Mouse (Mus musculus) kidney, postnatal 0 days (tissue): ENCODE measurements around the gene Kirrel2. TPM values are rescaled to one million over a fixed set of nuclear protein-coding genes. Genes with fewer than 3 reads are reported as not detected.

Experiments
- ATAC-seq: fragments of 200-750 bp; cut with Nextera tagmentation; replicated peaks from 2 replicates; pipeline ENCODE4 v1.8.0; 2017; ENCODE audit warnings: low read depth, moderate number of reproducible peaks, moderate TSS enrichment, moderate library complexity; ENCODE audit not compliant: low FRiP score
- DNase-seq: peaks from one replicate; pipeline ENCODE4 v3.0.0-alpha.2; 2016; ENCODE audit warnings: low spot score
- H3K27ac ChIP-seq: fragments of 300-500 bp; sonication (generic); 2 replicates; pipeline ENCODE4 v1.5.1; 2014; ENCODE audit warnings: mild to moderate bottlenecking
- H3K27me3 ChIP-seq: fragments of 300-500 bp; sonication (generic); 2 replicates; pipeline ENCODE4 v1.6.1; 2014; ENCODE audit warnings: low read length, mixed read lengths; ENCODE audit not compliant: insufficient read depth
- H3K36me3 ChIP-seq: fragments of 300-500 bp; sonication (generic); 2 replicates; pipeline ENCODE4 v1.6.1; 2014; ENCODE audit warnings: low read length, mixed read lengths; ENCODE audit not compliant: insufficient read depth
- H3K4me1 ChIP-seq: fragments of 300-500 bp; sonication (generic); replicated peaks from 2 replicates; pipeline ENCODE4 v1.6.1; 2014; ENCODE audit warnings: antibody characterized with exemption, low read length, mixed read lengths; ENCODE audit not compliant: insufficient read depth
- H3K4me2 ChIP-seq: fragments of 300-500 bp; sonication (generic); 2 replicates; pipeline ENCODE4 v1.6.1; 2014; ENCODE audit warnings: mild to moderate bottlenecking, low read length, moderate library complexity, mixed read lengths
- H3K4me3 ChIP-seq: fragments of 300-500 bp; sonication (generic); replicated peaks from 2 replicates; pipeline ENCODE4 v1.5.1; 2014; ENCODE audit warnings: low read depth, low read length
- H3K9ac ChIP-seq: fragments of 300-500 bp; sonication (generic); 2 replicates; pipeline ENCODE4 v1.6.1; 2014; ENCODE audit warnings: low read depth, low read length
- H3K9me3 ChIP-seq: fragments of 300-500 bp; sonication (generic); replicated peaks from 2 replicates; pipeline ENCODE4 v1.6.1; 2016; ENCODE audit warnings: low read length, inconsistent platforms, mixed read lengths
- CTCF ChIP-seq: IDR thresholded peaks from 2 replicates; pipeline ENCODE4 v1.5.1; 2016; ENCODE audit warnings: antibody characterized with exemption, low read depth, mild to moderate bottlenecking, moderate library complexity
- WGBS: fragments of 180-500 bp; shearing (Covaris S2); extraction: QIAGEN DNeasy Blood & Tissue Kit; methylation state at CpG from one replicate; pipeline ENCODE4 v1.1.7; 2014; 5-methylcytosine and 5-hydroxymethylcytosine counted together
- polyA plus RNA-seq: library from polyadenylated mRNA; unstranded; fragments of >200 nt; fragmentation: Nextera tagmentation; extraction: Ambion mirVana; gene quantifications from 2 replicates; pipeline ENCODE4 v1.2.1, GENCODE M21; 2015

The Kirrel2 gene
- polyA plus RNA-seq, 1 experiment from 2014 or later: 1.5 TPM

DNA sequence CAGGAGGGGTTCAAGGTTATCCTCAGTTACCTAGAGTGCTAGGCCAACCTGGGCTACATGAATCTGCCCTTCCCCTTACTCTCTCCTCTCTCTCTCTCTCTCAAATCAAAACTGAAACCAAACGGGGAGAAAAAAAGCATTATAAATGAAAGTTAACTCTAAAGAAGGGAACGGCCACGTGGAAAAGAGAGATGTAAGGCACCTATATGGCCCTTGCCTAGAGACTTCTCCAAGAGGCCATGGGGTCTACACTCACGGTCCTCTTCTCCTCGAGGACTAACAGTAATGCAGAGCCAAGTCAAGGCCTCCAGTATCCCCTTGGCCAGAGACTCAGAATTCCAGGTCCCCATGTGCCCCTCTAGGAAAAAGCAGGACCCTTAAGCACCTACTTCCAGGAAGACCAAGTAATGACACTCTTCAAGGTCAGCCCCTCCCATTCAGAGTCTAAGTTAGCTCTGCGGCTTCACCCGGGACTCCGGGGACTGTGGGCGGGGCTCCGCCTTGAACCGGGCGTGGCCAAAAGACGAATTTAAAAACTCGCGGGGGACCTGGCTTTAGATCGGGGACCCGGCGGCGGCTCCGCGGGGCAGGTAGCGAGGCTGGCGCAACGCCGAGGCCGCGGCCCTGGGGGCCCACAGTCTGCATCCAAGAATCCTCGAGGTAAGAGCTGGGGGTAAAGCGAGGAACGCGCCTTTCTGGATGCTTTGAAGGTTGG, 36.2 kb downstream of the Kirrel2 start, which contains the start of gene Nfkbid:
TSS of gene Nfkbid (plus strand) at position 558 of the 715 bp plus-strand sequence.
- H3K4me1 ChIP-seq: 0 out of 2 replicates have a peak, but pooled peaks cover 6% of the 10 kb centered on the region
- no peaks in the 10 kb centered on the region for H3K27me3 ChIP-seq
- H3K27ac ChIP-seq: peak within 1 kb of the TSS; percentile 68
- no peaks in the 10 kb centered on the region; the same call in 1 of the 2 replicates for H3K9me3 ChIP-seq
- no peaks in the 10 kb centered on the region for H3K36me3 ChIP-seq
- peak within 1 kb of the TSS; percentile 42 for H3K4me3 ChIP-seq
- DNase-seq (peak; percentile 31), ATAC-seq (0 out of 2 replicates have a peak, but pooled peaks have one; percentile 30)
- TF ChIP-seq CTCF: no peak
- peak within 1 kb of the TSS; percentile 46 for H3K9ac ChIP-seq
- H3K4me2 ChIP-seq: peak within 1 kb of the TSS; percentile 78
- 8% methylated on average over 31 of the region's 31 CpGs for WGBS

DNA sequence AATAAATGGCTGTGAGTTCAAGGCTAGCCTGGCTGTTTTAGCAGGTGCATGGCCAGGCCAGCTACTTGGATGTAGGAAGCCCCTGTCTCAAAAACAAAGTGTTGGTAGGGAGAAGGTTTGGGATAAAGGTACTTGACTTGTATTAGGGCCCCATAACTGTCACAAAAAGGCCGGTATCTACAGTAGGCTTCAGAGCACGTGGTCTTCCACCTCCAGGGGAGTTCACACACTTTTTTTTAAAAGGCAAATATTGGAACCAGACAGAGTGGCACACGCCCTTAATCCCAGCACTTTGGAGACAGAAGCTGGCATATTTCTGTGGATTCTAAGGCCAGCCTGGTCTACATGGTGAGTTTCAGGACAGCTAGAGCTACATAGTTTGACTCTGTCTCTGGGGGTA, 36.8 kb downstream of the Kirrel2 start:
- Histone ChIP-seq H3K36me3 (no peaks in the 10 kb centered on the region), H3K4me3 (no peak overlapping the region), H3K9ac (no peak overlapping the region), H3K4me1 (0 out of 2 replicates have a peak, but pooled peaks cover 6% of the 10 kb centered on the region), H3K4me2 (no peak overlapping the region), H3K27me3 (no peaks in the 10 kb centered on the region), H3K27ac (no peak overlapping the region), H3K9me3 (no peaks in the 10 kb centered on the region; the same call in 1 of the 2 replicates)
- ATAC-seq: no peak
- DNase-seq: no peak
- no peak for TF ChIP-seq CTCF
- WGBS: 87% methylated on average over 3 of the region's 3 CpGs

DNA sequence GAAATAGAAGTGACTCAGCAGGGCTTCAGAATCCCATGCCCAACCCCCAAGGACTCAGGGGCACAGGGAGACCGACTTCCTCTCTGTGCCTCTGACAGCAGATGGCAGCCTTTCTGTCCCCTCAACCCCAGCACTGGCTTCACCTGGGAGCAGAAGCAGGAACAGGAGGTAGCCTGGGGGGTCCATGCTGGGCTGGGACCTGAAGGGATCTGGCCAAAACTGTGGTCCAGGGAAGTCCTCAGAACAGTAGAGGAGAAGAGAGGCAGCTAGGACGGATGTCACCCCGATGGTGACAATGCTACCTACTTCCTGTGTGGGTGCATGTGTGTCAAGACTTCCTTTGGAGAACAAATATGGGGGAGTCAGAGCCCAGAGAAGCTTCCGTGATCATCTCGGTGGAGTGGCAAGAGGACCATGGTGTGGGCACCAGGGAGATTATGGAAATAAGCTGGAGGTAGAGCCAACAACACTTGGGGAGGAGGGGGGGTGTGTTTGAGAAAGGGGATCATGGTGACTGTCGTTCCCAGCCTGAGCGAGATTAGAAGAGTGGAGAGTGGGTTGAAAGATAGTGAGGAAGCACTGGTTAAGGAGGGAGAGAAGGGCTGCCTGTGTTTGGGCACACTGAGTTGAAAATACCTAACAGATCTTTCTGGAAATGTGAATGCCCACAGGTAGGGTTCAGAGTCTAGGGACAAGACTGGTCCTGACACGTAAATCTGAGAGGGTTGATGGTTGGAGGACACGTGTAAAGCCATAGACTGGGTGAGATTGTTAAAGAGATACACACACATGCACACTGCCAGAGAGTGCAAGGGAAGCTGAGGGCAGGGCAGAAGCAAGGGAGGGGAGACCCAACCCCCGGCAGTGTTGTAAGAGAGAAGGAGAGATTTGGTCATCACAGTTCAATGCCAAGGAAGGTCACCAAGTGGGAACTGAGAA, 37.7 kb downstream of the Kirrel2 start, which contains the start of gene Hcst:
TSS of gene Hcst (minus strand) at position 294 of the 939 bp plus-strand sequence.
- no peak for DNase-seq
- Histone ChIP-seq H3K9me3 (no peaks in the 10 kb centered on the region; the same call in 1 of the 2 replicates), H3K27ac (no peak within 1 kb of the TSS), H3K4me3 (no peak within 1 kb of the TSS), H3K4me2 (no peak within 1 kb of the TSS), H3K36me3 (no peaks in the 10 kb centered on the region), H3K4me1 (0 out of 2 replicates have a peak, but pooled peaks cover 6% of the 10 kb centered on the region), H3K9ac (no peak within 1 kb of the TSS), H3K27me3 (no peaks in the 10 kb centered on the region)
- no peak for TF ChIP-seq CTCF
- WGBS: 63% methylated on average over 10 of the region's 10 CpGs
- ATAC-seq: no peak

DNA sequence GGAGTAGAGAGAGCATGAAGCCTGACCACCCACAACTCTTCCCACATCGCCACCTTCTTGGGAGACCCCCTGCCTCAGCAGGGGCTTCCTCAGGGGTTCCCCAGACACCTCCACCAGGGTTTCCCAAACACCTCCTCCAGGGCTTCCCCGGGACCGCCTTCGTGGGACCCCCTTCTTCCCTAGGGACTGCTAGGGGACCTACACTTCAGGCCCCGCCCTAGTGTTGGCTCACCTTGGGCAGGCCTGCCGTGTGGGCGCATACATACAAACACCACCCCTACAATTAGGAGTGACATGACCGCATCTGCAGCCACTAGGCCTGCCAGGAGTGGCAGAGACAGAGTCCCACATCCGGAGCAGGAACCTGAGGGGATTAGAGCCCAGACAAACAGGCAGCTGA, 39.6 kb downstream of the Kirrel2 start:
- no peak overlapping the region for H3K4me3 ChIP-seq
- no peak overlapping the region for H3K4me2 ChIP-seq
- no peaks in the 10 kb centered on the region for H3K36me3 ChIP-seq
- 0 out of 2 replicates have a peak, but pooled peaks cover 6% of the 10 kb centered on the region for H3K4me1 ChIP-seq
- H3K9me3 ChIP-seq: no peaks in the 10 kb centered on the region; the same call in 1 of the 2 replicates
- no peak for TF ChIP-seq CTCF
- 76% methylated on average over 9 of the region's 9 CpGs for WGBS
- no peak overlapping the region for H3K27ac ChIP-seq
- no peak for ATAC-seq
- no peaks in the 10 kb centered on the region for H3K27me3 ChIP-seq
- no peak overlapping the region for H3K9ac ChIP-seq
- DNase-seq: no peak

DNA sequence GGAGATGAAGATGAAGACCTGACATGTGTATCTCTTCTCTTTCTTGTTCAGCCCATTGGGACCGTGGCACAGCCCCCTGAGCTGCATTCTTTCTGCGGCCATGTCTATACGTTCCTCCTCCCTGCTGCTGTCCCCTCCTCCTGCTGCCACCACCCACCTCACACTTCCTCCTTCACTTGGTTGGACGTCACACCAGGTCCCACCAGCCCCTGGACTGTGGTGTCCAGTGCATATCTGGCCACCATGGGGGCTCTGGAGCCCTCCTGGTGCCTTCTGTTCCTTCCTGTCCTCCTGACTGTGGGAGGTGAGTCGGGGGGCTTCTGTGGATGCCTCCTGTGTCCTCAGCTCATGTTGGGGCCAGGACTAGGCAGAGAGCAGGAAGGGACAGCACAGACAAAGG, 43.9 kb downstream of the Kirrel2 start, which contains the start of gene Tyrobp:
TSS of gene Tyrobp (plus strand) at position 165 of the 400 bp plus-strand sequence.
- ATAC-seq (no peak), DNase-seq (no peak)
- no peaks in the 10 kb centered on the region for H3K36me3 ChIP-seq
- 56% methylated on average over 5 of the region's 5 CpGs for WGBS
- no peaks in the 10 kb centered on the region for H3K4me1 ChIP-seq
- TF ChIP-seq CTCF: no peak
- no peaks in the 10 kb centered on the region for H3K27me3 ChIP-seq
- H3K27ac ChIP-seq: no peak within 1 kb of the TSS
- H3K4me3 ChIP-seq: no peak within 1 kb of the TSS
- no peak within 1 kb of the TSS for H3K9ac ChIP-seq
- H3K4me2 ChIP-seq: no peak within 1 kb of the TSS
- no peaks in the 10 kb centered on the region; the same call in 1 of the 2 replicates for H3K9me3 ChIP-seq

DNA sequence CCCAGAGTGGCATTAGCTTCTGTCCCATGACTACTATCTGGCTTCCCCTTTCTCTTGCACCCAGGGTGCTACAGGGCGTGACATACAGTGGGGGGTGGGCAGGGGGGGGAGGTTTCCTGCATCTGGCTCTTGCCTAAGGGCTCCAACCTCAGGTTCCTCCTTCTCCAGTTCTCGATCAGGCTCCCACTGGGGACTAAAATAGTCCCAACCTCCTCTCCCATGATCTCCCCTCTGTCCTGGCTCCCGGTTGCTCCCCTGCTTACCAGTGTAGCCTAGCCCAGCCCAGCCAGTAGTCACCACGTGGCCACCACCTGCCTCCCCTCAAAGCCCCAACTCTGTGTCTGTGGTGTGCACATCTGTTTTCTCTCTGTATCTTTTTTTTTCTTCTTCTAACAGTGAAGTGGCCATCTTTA, 44.7 kb downstream of the Kirrel2 start:
- no peak for TF ChIP-seq CTCF
- no peak for ATAC-seq
- DNase-seq: no peak
- no peak overlapping the region for H3K4me3 ChIP-seq
- no peaks in the 10 kb centered on the region for H3K36me3 ChIP-seq
- no peak overlapping the region for H3K27ac ChIP-seq
- no peaks in the 10 kb centered on the region for H3K27me3 ChIP-seq
- WGBS: 53% methylated on average over 4 of the region's 4 CpGs
- no peaks in the 10 kb centered on the region for H3K9me3 ChIP-seq
- no peak overlapping the region for H3K4me2 ChIP-seq
- H3K9ac ChIP-seq: no peak overlapping the region
- no peaks in the 10 kb centered on the region for H3K4me1 ChIP-seq
